Mouse (Mus musculus) kidney, adult 2 months (tissue): ENCODE results near the gene Rbm7.

Experiments used
- CTCF ChIP-seq: fragments of 200-500 bp; conservative IDR thresholded peaks from 2 replicates; pipeline ENCODE4 v1.5.1; 2011; ENCODE audit warnings: low read depth, mild to moderate bottlenecking, control low read depth, low read length, moderate library complexity, mixed read lengths; ENCODE audit not compliant: insufficient read depth, insufficient read length
- POLR2A ChIP-seq: fragments of 200-500 bp; IDR thresholded peaks from one replicate; pipeline ENCODE4 v1.6.1; 2011; ENCODE audit warnings: low read depth, low read length, control low read depth

- TF ChIP-seq CTCF (peak; percentile 25; the same call in 1 of the 2 replicates), POLR2A (no peak)
Observed at GRCm38 (mm10) chr9:48458879-48459278, 36.2 kb downstream of the Rbm7 start.
